Mouse (Mus musculus): ENCODE results near the gene Slc25a26. TPM values are rescaled to one million over a fixed set of nuclear protein-coding genes. Genes with fewer than 3 reads are reported as not detected.

Gene Slc25a26
- polyA plus RNA-seq (2015; fragmentation: Nextera tagmentation; extraction: Ambion mirVana), result 8.1 and 9.1 TPM in 2 replicates

GRCm38 (mm10) chr6:94499897-94500623, at the start of gene Slc25a26:
Slc25a26 (plus strand) TSS chr6:94500331.
- peak within 1 kb of the TSS; percentile 92 for H3K4me2 ChIP-seq (replicated peaks)
- H3K9ac ChIP-seq (replicated peaks), result peak within 1 kb of the TSS; percentile 59
- no peaks in the 10 kb centered on the region for H3K27me3 ChIP-seq
- H3K4me3 ChIP-seq, result peak within 1 kb of the TSS; percentile 81
- peak within 1 kb of the TSS; percentile 49; the same call in 1 of the 2 replicates for H3K27ac ChIP-seq (replicated peaks)
- H3K9me3 ChIP-seq, result no peaks in the 10 kb centered on the region
- H3K36me3 ChIP-seq, result no peaks in the 10 kb centered on the region
- 0% methylated on average over 37 of the region's 37 CpGs for WGBS
- H3K4me1 ChIP-seq, result peaks cover 16% of the 10 kb centered on the region
- ATAC-seq (replicated peaks), result peak; percentile 99

- Histone ChIP-seq H3K27ac (replicated peaks) (peak overlapping the region; percentile 13), H3K4me1 (peaks cover 12% of the 10 kb centered on the region), H3K4me3 (peak overlapping the region; percentile 30), H3K4me2 (replicated peaks) (peak overlapping the region; percentile 44), H3K9me3 (no peaks in the 10 kb centered on the region), H3K9ac (replicated peaks) (0 out of 2 replicates have a peak overlapping the region, but pooled peaks have one; percentile 24), H3K36me3 (no peaks in the 10 kb centered on the region), H3K27me3 (no peaks in the 10 kb centered on the region)
- 3% methylated on average over 12 of the region's 12 CpGs for WGBS
- ATAC-seq (replicated peaks), result peak; percentile 96
These were observed 35.9 kb upstream of the Slc25a26 start for GRCm38 (mm10) chr6:94464037-94464891.

- Histone ChIP-seq H3K27ac (replicated peaks) (no peak overlapping the region), H3K4me3 (no peak overlapping the region), H3K36me3 (no peaks in the 10 kb centered on the region), H3K27me3 (no peaks in the 10 kb centered on the region), H3K9me3 (no peaks in the 10 kb centered on the region), H3K4me1 (peaks cover 12% of the 10 kb centered on the region), H3K4me2 (replicated peaks) (no peak overlapping the region), H3K9ac (replicated peaks) (no peak overlapping the region)
- WGBS, result 63% methylated on average over 5 of the region's 5 CpGs
- no peak for ATAC-seq (replicated peaks)
These were observed 33.5 kb upstream of the Slc25a26 start for GRCm38 (mm10) chr6:94466508-94467205.

GRCm38 (mm10) chr6:94492739-94493138, 7.4 kb upstream of the Slc25a26 start:
- H3K27ac ChIP-seq (replicated peaks), result no peak overlapping the region
- H3K9ac ChIP-seq (replicated peaks), result no peak overlapping the region
- no peaks in the 10 kb centered on the region for H3K9me3 ChIP-seq
- WGBS, result 71% methylated on average over 2 of the region's 2 CpGs
- no peak overlapping the region for H3K4me2 ChIP-seq (replicated peaks)
- no peaks in the 10 kb centered on the region for H3K36me3 ChIP-seq
- no peak overlapping the region for H3K4me3 ChIP-seq
- H3K4me1 ChIP-seq, result no peaks in the 10 kb centered on the region
- ATAC-seq (replicated peaks), result no peak
- H3K27me3 ChIP-seq, result no peaks in the 10 kb centered on the region

- no peaks in the 10 kb centered on the region for H3K9me3 ChIP-seq
- WGBS, result 72% methylated on average over 6 of the region's 6 CpGs
- no peaks in the 10 kb centered on the region for H3K27me3 ChIP-seq
- no peak overlapping the region for H3K4me2 ChIP-seq (replicated peaks)
- peaks cover 16% of the 10 kb centered on the region for H3K4me1 ChIP-seq
- H3K4me3 ChIP-seq, result no peak overlapping the region
- no peak overlapping the region for H3K9ac ChIP-seq (replicated peaks)
- no peaks in the 10 kb centered on the region for H3K36me3 ChIP-seq
- no peak overlapping the region for H3K27ac ChIP-seq (replicated peaks)
- ATAC-seq (replicated peaks), result no peak
These were observed 3.8 kb downstream of the Slc25a26 start for GRCm38 (mm10) chr6:94503963-94504362.

GRCm38 (mm10) chr6:94507921-94508320, 7.8 kb downstream of the Slc25a26 start:
- H3K4me2 ChIP-seq (replicated peaks), result no peak overlapping the region
- no peaks in the 10 kb centered on the region for H3K36me3 ChIP-seq
- H3K4me1 ChIP-seq, result no peaks in the 10 kb centered on the region
- no peaks in the 10 kb centered on the region for H3K9me3 ChIP-seq
- no peak overlapping the region for H3K9ac ChIP-seq (replicated peaks)
- no peak overlapping the region for H3K27ac ChIP-seq (replicated peaks)
- 82% methylated on average over 6 of the region's 6 CpGs for WGBS
- H3K4me3 ChIP-seq, result no peak overlapping the region
- no peaks in the 10 kb centered on the region for H3K27me3 ChIP-seq
- no peak for ATAC-seq (replicated peaks)

GRCm38 (mm10) chr6:94508807-94509206, 8.7 kb downstream of the Slc25a26 start:
- no peak overlapping the region for H3K4me2 ChIP-seq (replicated peaks)
- 73% methylated on average over 2 of the region's 2 CpGs for WGBS
- no peaks in the 10 kb centered on the region for H3K36me3 ChIP-seq
- no peak for ATAC-seq (replicated peaks)
- no peaks in the 10 kb centered on the region for H3K27me3 ChIP-seq
- H3K27ac ChIP-seq (replicated peaks), result no peak overlapping the region
- H3K9ac ChIP-seq (replicated peaks), result no peak overlapping the region
- no peak overlapping the region for H3K4me3 ChIP-seq
- H3K4me1 ChIP-seq, result no peaks in the 10 kb centered on the region
- no peaks in the 10 kb centered on the region for H3K9me3 ChIP-seq

GRCm38 (mm10) chr6:94509220-94509619, 9.1 kb downstream of the Slc25a26 start:
- no peaks in the 10 kb centered on the region for H3K27me3 ChIP-seq
- no peaks in the 10 kb centered on the region for H3K36me3 ChIP-seq
- no peak overlapping the region for H3K27ac ChIP-seq (replicated peaks)
- WGBS, result 83% methylated on average over 6 of the region's 6 CpGs
- H3K9ac ChIP-seq (replicated peaks), result no peak overlapping the region
- no peak overlapping the region for H3K4me3 ChIP-seq
- ATAC-seq (replicated peaks), result no peak
- no peaks in the 10 kb centered on the region for H3K9me3 ChIP-seq
- H3K4me1 ChIP-seq, result no peaks in the 10 kb centered on the region
- H3K4me2 ChIP-seq (replicated peaks), result no peak overlapping the region

- ATAC-seq (replicated peaks), result no peak
- H3K4me1 ChIP-seq, result no peaks in the 10 kb centered on the region
- H3K36me3 ChIP-seq, result no peaks in the 10 kb centered on the region
- H3K27me3 ChIP-seq, result no peaks in the 10 kb centered on the region
- 94% methylated on average over 6 of the region's 6 CpGs for WGBS
- no peak overlapping the region for H3K4me2 ChIP-seq (replicated peaks)
- no peak overlapping the region for H3K27ac ChIP-seq (replicated peaks)
- no peak overlapping the region for H3K4me3 ChIP-seq
- no peaks in the 10 kb centered on the region for H3K9me3 ChIP-seq
- no peak overlapping the region for H3K9ac ChIP-seq (replicated peaks)
These were observed 18.0 kb downstream of the Slc25a26 start for GRCm38 (mm10) chr6:94518171-94518570.

- Histone ChIP-seq H3K27ac (replicated peaks) (no peak overlapping the region), H3K36me3 (no peaks in the 10 kb centered on the region), H3K27me3 (no peaks in the 10 kb centered on the region), H3K4me3 (no peak overlapping the region), H3K4me1 (no peaks in the 10 kb centered on the region), H3K4me2 (replicated peaks) (no peak overlapping the region), H3K9ac (replicated peaks) (no peak overlapping the region), H3K9me3 (no peaks in the 10 kb centered on the region)
- 37% methylated on average over 2 of the region's 2 CpGs for WGBS
- no peak for ATAC-seq (replicated peaks)
These were observed 24.2 kb downstream of the Slc25a26 start for GRCm38 (mm10) chr6:94524335-94524734.

- no peaks in the 10 kb centered on the region for H3K27me3 ChIP-seq
- ATAC-seq (replicated peaks), result no peak
- H3K4me2 ChIP-seq (replicated peaks), result no peak overlapping the region
- H3K4me1 ChIP-seq, result no peaks in the 10 kb centered on the region
- no peak overlapping the region for H3K27ac ChIP-seq (replicated peaks)
- no peak overlapping the region for H3K4me3 ChIP-seq
- H3K36me3 ChIP-seq, result no peaks in the 10 kb centered on the region
- WGBS, result 79% methylated on average over 7 of the region's 7 CpGs
- H3K9me3 ChIP-seq, result no peaks in the 10 kb centered on the region
- no peak overlapping the region for H3K9ac ChIP-seq (replicated peaks)
These were observed 30.6 kb downstream of the Slc25a26 start for GRCm38 (mm10) chr6:94530756-94531155.

GRCm38 (mm10) chr6:94532086-94532485, 32.0 kb downstream of the Slc25a26 start:
- WGBS, result 86% methylated on average over 4 of the region's 4 CpGs
- no peak for ATAC-seq (replicated peaks)
- H3K36me3 ChIP-seq, result no peaks in the 10 kb centered on the region

More at GRCm38 (mm10) chr6:94532086-94532485, 32.0 kb downstream of the Slc25a26 start:
- Histone ChIP-seq H3K4me2 (replicated peaks) (no peak overlapping the region), H3K9me3 (no peaks in the 10 kb centered on the region), H3K27me3 (no peaks in the 10 kb centered on the region), H3K27ac (replicated peaks) (no peak overlapping the region), H3K4me3 (no peak overlapping the region), H3K4me1 (peaks cover 11% of the 10 kb centered on the region), H3K9ac (replicated peaks) (no peak overlapping the region)

Measured in forebrain, embryonic 15.5 days (tissue).